Mouse (Mus musculus): Measurements from ENCODE around the gene Wwox.

The Wwox gene

DNA sequence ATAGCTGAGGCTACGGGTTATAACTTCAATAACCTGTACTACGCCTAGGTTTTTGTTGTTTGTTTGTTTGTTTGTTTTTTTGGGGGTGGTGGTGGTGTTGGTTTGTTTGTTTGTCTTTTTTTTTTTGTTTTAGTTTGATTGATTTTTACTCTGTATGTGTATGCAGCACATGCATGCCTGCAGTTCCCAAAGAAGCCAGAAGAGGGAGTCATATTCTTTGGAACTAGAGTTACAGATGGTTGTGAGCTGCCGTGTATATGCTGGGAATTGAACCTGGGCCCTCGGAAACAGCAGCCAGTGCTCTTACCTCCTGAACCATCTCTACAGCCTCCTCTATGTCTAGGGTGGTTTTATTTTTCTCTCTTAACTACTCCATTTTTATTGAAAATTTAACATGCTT lies 689.9 kb downstream of the Wwox start:
- DNase-seq = no peak

- no peak for DNase-seq
Observed at GRCm38 (mm10) chr8:115133119-115133518, 693.7 kb downstream of the Wwox start.

- DNase-seq = no peak
Observed at GRCm38 (mm10) chr8:115133711-115134218, 694.3 kb downstream of the Wwox start.

DNA sequence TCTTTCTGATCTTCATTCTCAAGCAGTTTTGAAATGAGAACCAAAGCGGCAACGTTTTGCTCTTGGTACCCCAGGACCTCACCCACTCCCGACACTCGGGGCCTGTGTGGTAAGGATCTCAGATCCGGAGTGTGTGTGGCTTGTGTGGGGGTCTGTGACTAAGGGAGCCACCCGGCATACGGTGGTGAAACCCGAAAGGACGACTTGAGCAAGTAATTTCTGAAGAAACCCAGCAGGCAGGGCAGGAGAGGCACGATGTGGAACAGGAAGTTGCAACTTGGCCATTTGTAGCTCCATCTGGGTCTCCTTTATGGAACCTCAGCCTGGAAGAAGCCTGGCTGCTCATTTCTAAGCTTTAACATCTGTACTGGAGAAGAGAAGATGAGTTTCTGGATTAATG lies 697.4 kb downstream of the Wwox start:
- no peak for DNase-seq

GRCm38 (mm10) chr8:115141614-115142013 lies 702.2 kb downstream of the Wwox start:
- DNase-seq = no peak

DNA sequence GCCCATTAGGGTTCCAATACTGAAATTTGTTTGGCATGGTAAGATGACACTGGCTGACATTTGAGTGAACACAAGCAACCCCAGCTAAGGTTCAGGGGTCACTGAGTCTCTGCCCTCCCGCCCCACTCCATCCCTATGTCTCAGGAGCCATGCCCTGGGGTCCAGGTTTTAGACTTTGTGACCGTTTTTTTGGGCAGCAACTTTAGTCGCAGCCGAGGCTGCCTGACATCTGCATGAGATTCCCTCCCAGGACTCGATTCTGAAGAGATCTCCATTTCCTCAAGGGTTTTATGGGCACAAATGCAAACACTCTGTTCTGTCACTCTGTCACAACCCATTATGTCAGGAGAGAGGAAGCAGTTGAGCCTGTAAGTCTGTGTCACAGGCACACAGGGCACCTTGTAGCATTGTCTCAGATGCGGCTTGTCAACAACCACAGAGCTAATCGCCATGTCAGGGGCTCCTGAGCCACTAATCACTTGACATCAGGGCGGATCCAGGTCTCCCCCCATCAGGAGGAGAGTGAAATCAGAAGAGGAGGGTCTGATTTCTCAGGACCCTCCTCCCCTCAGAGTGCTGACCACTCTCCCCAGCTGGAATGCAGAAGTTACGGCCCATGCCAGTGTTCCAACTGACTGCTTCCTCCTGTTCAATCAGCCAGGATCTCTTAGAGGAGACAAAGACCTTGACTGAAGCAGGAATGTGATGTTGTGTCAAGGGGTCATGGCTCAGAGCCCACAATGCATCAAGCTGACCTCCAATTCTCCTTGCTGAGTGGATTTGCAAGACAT lies 704.3 kb downstream of the Wwox start:
- peak; percentile 26 to 47 for DNase-seq

DNA sequence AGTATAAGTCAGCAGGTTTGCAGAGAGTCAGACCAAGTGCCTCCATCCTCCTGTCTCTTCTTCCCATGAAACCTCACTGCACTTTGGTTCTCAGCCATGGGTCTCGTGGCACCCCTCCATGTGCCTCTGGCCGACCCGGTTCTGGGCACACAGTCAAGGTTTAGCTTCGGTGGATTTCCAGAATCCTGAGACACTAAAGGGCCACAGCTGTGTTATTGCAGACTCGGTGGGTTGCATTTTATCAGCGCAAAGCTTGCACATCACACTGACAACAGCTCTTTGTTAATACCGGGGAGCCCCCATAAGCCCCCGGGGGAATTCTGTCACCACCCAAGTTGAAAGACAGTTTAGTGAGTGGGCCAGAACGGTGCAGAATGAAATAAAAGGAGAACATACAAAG lies 707.6 kb downstream of the Wwox start:
- DNase-seq = no peak

DNA sequence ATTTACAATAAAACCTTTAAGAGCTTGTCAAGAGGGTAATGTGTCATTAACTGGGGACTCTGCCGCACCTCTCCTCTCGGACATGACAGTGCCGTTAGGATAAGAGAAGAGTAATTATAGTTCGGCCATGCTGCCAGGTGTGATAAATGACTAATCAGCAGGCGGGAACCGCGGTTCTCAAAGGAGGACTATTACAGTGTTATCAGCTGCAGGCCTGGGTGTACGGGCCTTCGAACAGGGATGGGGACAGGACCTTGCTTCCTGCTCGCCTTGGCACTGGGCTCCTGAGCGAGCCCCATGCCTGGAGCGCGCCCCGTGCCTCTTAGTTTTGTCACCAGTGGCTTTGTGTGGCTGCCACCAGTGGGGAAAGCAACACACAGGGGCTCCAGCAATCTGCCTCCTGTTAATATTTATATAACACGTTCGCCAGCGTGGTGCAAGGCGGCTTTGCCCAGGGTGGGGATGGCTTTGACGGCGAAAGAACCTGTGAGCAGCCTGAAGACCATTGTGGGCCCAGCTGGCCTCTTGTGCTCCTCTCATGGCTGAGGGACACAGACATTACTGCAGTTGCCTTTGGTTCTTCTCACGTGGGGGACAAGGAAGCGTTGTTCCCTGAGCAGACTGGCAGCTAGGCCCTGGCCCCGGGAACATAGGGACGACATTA lies 711.1 kb downstream of the Wwox start:
- no peak for DNase-seq

- no peak for DNase-seq
Observed at GRCm38 (mm10) chr8:115151416-115151815, 712.0 kb downstream of the Wwox start.

GRCm38 (mm10) chr8:115154096-115154495 lies 714.6 kb downstream of the Wwox start:
- DNase-seq = no peak

- no peak for DNase-seq
Observed at GRCm38 (mm10) chr8:115156142-115156541, 716.7 kb downstream of the Wwox start.

DNA sequence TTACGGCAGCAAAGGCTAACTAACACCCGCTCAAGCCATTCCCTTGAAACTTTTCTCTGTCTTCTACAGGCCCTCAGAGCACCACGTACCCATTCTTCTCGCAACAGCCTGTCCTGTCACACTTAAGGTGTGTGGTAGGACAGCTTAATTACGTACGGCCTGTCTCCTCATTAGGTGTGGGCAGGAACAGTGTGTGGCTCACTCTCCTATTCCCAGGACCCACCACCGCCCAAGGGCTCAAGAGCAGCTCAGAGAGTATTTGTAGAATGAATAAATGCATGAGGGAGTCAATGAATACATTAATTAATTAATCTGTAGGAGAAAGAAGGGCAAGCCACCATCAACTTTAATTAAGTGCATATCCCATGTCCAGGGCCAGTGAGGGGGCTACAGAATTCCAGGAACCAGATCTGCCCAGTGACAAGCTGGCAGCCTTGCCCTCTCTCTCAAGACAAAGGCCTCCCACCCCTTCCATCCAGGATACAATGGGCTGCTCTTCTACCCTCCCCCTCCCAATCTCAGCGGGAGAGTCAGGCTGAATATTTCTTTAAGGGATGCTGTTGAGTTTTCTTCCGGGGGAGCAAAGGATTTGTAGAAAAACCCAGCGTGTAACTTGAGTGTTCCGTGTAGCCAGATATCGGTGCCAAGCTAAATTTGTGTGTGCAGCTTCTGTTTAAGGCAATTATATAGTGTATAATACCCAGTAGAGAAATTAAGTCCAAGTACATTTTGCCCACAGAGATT lies 718.7 kb downstream of the Wwox start:
- peak; percentile 28 to 49 for DNase-seq

DNA sequence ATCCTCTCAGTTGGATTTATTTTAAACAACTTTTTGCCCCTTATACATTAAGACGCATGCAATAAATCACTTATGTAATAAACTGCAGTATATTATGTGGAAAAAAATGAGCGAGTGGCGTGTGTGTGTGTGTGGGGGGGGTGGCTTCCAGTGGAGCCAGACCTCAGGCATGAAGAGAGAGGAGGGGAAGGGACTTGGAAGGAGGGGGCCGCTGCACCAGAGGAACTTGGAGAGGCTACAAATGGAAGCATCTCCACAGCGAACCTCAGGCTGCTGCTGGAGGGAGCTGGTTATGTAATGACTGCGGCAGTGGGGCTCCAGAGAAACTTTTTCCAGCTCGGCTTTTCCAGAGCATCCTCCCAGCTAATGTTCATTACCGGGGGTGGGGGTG lies 719.3 kb downstream of the Wwox start:
- peak; percentile 27 to 47 for DNase-seq

- peak; percentile 43 to 54 for DNase-seq
Observed at GRCm38 (mm10) chr8:115159208-115159607, 719.8 kb downstream of the Wwox start.

DNA sequence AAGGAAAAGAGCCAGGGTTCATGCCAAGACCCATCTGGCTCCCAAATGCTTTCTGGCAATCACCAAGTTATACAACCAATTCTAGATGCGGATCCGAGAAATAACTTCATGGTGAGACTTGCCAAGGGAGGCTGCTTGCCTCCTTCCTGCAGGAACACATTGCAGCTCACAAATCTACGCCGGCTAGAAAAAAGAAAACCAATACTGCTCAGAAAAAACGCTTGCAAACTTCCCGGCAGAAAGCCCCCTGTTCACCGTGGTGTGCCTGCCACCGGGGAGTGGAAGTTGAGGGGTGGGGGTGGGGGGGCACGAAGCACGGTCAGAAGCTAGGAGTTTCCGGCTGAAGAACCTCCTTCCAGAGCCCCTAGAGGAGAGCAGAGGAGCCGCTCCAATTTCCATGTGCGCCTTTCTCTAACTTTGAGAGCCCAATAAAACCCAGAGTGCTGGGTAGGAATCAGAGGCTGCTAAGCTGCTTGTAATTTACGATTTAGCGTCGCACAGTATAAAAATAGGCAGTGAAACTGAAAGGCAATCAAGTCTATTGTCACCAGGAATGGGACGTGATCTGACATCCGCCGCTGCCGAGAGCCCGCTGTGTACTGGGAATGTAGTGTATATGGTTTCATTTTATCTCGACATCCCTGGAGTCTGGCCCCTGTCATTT lies 720.4 kb downstream of the Wwox start:
- peak; percentile 48 to 66 for DNase-seq

DNA sequence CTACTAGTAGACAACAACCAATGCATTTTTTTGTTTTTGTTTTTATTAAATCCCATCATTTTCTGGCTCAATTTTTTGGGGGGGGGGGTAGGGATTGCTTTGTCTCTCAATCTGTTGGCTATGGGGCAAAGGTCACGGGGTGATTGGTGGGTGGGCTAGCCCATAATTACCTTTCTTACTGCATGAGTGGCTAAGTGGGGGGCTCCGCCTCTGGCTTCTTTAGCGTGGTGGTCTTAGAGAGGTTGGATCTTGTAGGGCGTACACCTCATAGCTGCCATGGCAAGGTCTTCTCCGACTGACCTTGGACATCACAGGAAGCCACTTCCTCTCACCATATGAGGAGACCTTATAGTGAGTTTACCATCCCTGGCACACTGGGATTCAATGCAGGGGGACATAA lies 721.0 kb downstream of the Wwox start:
- no peak for DNase-seq

DNA sequence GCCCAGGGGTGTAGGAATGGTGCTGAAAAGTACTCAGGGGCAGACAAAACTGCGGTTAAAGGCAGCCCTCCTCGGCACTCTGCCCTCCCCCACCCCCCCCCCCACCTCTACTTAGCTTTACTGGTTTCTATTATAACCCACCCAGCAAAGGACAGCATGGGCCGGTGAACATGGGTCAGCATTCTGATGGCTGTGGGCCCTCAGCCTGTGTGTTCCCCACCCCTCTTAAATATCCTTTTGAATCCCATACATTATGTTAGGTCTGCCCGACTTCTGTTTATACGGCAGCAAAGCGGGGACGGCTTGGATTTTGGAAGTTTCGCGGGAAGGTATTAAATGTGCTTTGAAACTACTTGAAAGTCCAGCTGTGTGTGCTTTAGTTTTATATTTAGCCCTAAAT lies 722.1 kb downstream of the Wwox start:
- DNase-seq = no peak

DNA sequence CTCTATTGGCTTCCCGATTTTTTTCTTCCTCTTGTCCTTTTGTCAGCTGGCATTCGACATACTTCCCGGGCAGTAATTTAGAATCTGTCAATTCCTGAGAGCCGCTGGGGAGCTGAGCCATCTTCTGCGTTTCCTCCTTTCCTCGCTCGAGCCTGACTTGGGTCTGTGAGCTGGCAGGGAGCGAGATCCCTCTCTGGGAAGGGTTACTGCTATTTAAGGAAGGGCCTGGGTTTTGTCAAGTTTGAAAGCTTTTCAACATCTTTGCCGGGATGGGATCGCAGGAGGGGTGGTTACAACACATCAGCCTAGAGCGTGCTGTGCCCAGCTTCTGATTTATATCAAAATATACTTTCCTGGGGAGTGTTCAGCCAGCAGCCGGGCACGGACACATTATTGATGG lies 725.4 kb downstream of the Wwox start:
- no peak for DNase-seq

- DNase-seq = no peak
Observed at GRCm38 (mm10) chr8:115173634-115174081, 734.2 kb downstream of the Wwox start.

- DNase-seq = no peak
Observed at GRCm38 (mm10) chr8:115185431-115185964, 746.0 kb downstream of the Wwox start.

GRCm38 (mm10) chr8:115186121-115186811 lies 746.8 kb downstream of the Wwox start:
- DNase-seq = peak in 1 of 2 experiments; percentile 24

DNA sequence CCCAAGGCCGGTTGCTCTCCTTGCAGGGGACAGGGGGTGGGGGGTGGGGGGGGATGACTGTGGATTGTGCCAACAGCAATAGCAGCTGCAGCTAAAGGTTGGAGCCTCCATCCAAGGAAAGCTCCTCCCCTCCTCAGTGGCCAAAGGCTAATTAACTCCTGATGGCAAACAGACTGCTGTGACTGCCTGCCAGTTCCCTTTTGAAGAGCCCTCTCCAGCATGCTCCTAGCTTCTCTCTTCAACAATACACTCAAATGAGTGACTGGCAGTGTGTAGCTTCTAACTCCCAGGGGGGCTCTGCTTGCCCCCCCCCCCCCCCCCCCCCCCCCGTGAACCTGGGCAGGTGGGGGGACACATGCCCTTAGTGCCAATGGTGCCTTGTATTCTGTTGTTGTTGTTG lies 747.4 kb downstream of the Wwox start:
- DNase-seq = peak; percentile 27 to 42
